Mouse (Mus musculus) liver, embryonic 16.5 days (tissue): ENCODE measurements around the gene Tdrd3. TPM values are rescaled to one million over a fixed set of nuclear protein-coding genes. Genes with fewer than 3 reads are reported as not detected.

Source experiments
- ATAC-seq: fragments of 200-750 bp; cut with Nextera tagmentation; 2 replicates; pipeline ENCODE4 v1.8.0; 2017; ENCODE audit warnings: low read depth, mild to moderate bottlenecking, moderate number of reproducible peaks, moderate library complexity
- H3K27ac ChIP-seq: fragments of 300-500 bp; sonication (generic); 2 replicates; pipeline ENCODE4 v1.5.1; 2014; ENCODE audit warnings: mild to moderate bottlenecking, low read length
- H3K27me3 ChIP-seq: fragments of 300-500 bp; sonication (generic); 2 replicates; pipeline ENCODE4 v1.6.1; 2014; ENCODE audit warnings: low read depth, low read length, mixed read lengths; ENCODE audit not compliant: control insufficient read depth, insufficient read depth
- H3K36me3 ChIP-seq: fragments of 300-500 bp; sonication (generic); 2 replicates; pipeline ENCODE4 v1.6.1; 2014; ENCODE audit warnings: mild to moderate bottlenecking; ENCODE audit not compliant: control insufficient read depth, insufficient read depth
- H3K4me1 ChIP-seq: fragments of 300-500 bp; sonication (generic); 2 replicates; pipeline ENCODE4 v1.6.1; 2014; ENCODE audit warnings: low read depth, low read length, mixed read lengths; ENCODE audit not compliant: control insufficient read depth
- H3K4me2 ChIP-seq: fragments of 300-500 bp; sonication (generic); 2 replicates; pipeline ENCODE4 v1.6.1; 2014; ENCODE audit warnings: low read depth, low read length, mixed read lengths
- H3K4me3 ChIP-seq: fragments of 300-500 bp; sonication (generic); 2 replicates; pipeline ENCODE4 v1.5.1; 2014; ENCODE audit warnings: low read depth, mild to moderate bottlenecking, low read length
- H3K9ac ChIP-seq: fragments of 300-500 bp; sonication (generic); 2 replicates; pipeline ENCODE4 v1.6.1; 2014; ENCODE audit warnings: low read depth, low read length
- H3K9me3 ChIP-seq: fragments of 300-500 bp; sonication (generic); replicated peaks from 2 replicates; pipeline ENCODE4 v1.6.1; 2016; ENCODE audit warnings: low read length; ENCODE audit not compliant: control insufficient read depth
- WGBS: fragments of 180-500 bp; shearing (Covaris S2); extraction: QIAGEN DNeasy Blood & Tissue Kit; methylation state at CpG from one replicate; pipeline ENCODE4 v1.1.7; 2014; ENCODE audit not compliant: insufficient replicate concordance; 5-methylcytosine and 5-hydroxymethylcytosine counted together
- polyA plus RNA-seq: library from polyadenylated mRNA; unstranded; fragments of >200 nt; fragmentation: Nextera tagmentation; extraction: Ambion mirVana; gene quantifications from 2 replicates; pipeline ENCODE4 v1.2.1, GENCODE M21; 2015

The Tdrd3 gene
- polyA plus RNA-seq, 1 experiment from 2014 or later, result 7.1 TPM

GRCm38 (mm10) chr14:87439721-87440120 lies 23.3 kb downstream of the Tdrd3 start:
- 2% methylated on average over 2 of the region's 2 CpGs for WGBS

DNA sequence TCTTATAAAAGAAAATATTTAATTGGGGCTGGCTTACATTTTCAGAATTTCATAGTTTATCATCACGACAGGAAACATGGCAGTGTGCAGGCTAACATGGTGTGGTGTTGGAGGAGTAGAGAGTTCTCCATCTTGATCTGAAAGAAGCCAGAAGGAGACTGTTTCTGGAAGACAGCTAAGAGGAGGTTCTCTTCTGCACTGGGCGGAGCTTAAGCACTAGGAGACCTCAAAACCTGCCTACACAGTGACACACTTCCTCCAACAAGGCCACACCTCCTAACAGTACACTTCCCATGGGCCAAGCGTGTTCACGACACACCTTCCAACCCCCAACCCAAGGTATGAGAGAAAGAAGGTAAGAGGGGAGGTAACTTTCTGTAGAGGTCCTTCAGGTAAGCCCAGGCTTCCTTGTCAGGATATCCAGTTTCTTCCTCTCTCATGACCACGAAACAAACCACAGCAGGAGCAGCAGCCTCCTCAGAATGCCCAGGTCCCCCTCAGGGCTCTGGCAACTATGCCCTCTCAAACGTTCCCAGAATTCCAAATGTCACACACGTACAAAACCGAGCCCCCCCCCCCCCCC lies 30.0 kb downstream of the Tdrd3 start:
- Histone ChIP-seq H3K4me3 (no peak overlapping the region), H3K27ac (no peak overlapping the region), H3K4me2 (no peak overlapping the region), H3K36me3 (no peaks in the 10 kb centered on the region), H3K9ac (no peak overlapping the region), H3K9me3 (no peaks in the 10 kb centered on the region), H3K27me3 (no peaks in the 10 kb centered on the region), H3K4me1 (no peaks in the 10 kb centered on the region)
- peak; percentile 16; the same call in 1 of the 2 replicates for ATAC-seq
- WGBS, result 51% methylated on average over 8 of the region's 8 CpGs

More at GRCm38 (mm10) chr14:87439721-87440120, 23.3 kb downstream of the Tdrd3 start:
- ATAC-seq, result no peak
- Histone ChIP-seq H3K4me2 (no peak overlapping the region), H3K4me3 (no peak overlapping the region), H3K4me1 (no peaks in the 10 kb centered on the region), H3K9ac (no peak overlapping the region), H3K36me3 (0 out of 2 replicates have a peak, but pooled peaks cover 3% of the 10 kb centered on the region), H3K27me3 (no peaks in the 10 kb centered on the region), H3K27ac (no peak overlapping the region), H3K9me3 (no peaks in the 10 kb centered on the region)

GRCm38 (mm10) chr14:87451645-87452443 lies 35.4 kb downstream of the Tdrd3 start:
- 0 out of 2 replicates have a peak, but pooled peaks have one; percentile 30 for ATAC-seq
- no peaks in the 10 kb centered on the region for H3K36me3 ChIP-seq
- H3K4me3 ChIP-seq, result no peak overlapping the region
- H3K9me3 ChIP-seq, result no peaks in the 10 kb centered on the region; the same call in 1 of the 2 replicates
- H3K9ac ChIP-seq, result no peak overlapping the region
- no peak overlapping the region for H3K27ac ChIP-seq
- H3K4me2 ChIP-seq, result no peak overlapping the region
- no peaks in the 10 kb centered on the region; the same call in 1 of the 2 replicates for H3K4me1 ChIP-seq
- WGBS, result 8% methylated on average over 7 of the region's 7 CpGs
- no peaks in the 10 kb centered on the region for H3K27me3 ChIP-seq

GRCm38 (mm10) chr14:87455630-87456175 lies 39.3 kb downstream of the Tdrd3 start:
- no peak for ATAC-seq
- no peaks in the 10 kb centered on the region for H3K27me3 ChIP-seq
- no peak overlapping the region for H3K4me2 ChIP-seq
- no peak overlapping the region for H3K9ac ChIP-seq
- no peaks in the 10 kb centered on the region; the same call in 1 of the 2 replicates for H3K4me1 ChIP-seq
- H3K27ac ChIP-seq, result no peak overlapping the region
- H3K36me3 ChIP-seq, result no peaks in the 10 kb centered on the region
- no peaks in the 10 kb centered on the region; the same call in 1 of the 2 replicates for H3K9me3 ChIP-seq
- H3K4me3 ChIP-seq, result no peak overlapping the region
- WGBS, result 82% methylated on average over 5 of the region's 5 CpGs

GRCm38 (mm10) chr14:87459777-87460176 lies 43.3 kb downstream of the Tdrd3 start:
- Histone ChIP-seq H3K36me3 (no peaks in the 10 kb centered on the region), H3K9ac (no peak overlapping the region), H3K4me3 (no peak overlapping the region), H3K27ac (no peak overlapping the region), H3K9me3 (no peaks in the 10 kb centered on the region), H3K27me3 (no peaks in the 10 kb centered on the region), H3K4me1 (no peaks in the 10 kb centered on the region), H3K4me2 (no peak overlapping the region)
- 60% methylated on average over 1 of the region's 1 CpGs for WGBS
- no peak for ATAC-seq

DNA sequence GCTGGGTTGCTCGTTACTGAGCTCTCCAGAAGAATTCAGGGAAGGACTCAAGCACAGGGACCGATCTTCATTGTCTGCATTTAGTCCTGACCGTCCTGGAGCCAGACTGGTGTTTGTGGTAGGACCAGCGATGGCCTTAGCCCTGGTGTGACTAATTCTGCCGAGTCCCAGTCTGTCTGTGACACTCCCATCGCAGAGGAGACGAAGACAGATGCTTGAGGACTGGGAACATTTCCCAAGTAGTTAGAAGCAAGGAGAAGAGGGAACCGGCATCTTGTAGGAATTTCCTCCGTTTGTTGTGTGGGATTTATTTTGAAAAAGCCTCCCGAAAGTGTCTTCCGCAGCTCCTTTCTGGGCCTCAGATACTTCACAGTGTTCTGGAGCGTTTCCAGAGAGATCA lies 45.1 kb downstream of the Tdrd3 start:
- no peak overlapping the region for H3K4me3 ChIP-seq
- ATAC-seq, result no peak
- no peak overlapping the region for H3K9ac ChIP-seq
- H3K9me3 ChIP-seq, result no peaks in the 10 kb centered on the region
- H3K27ac ChIP-seq, result no peak overlapping the region
- no peaks in the 10 kb centered on the region for H3K27me3 ChIP-seq
- no peak overlapping the region for H3K4me2 ChIP-seq
- H3K36me3 ChIP-seq, result no peaks in the 10 kb centered on the region
- H3K4me1 ChIP-seq, result no peaks in the 10 kb centered on the region
- 77% methylated on average over 12 of the region's 12 CpGs for WGBS

DNA sequence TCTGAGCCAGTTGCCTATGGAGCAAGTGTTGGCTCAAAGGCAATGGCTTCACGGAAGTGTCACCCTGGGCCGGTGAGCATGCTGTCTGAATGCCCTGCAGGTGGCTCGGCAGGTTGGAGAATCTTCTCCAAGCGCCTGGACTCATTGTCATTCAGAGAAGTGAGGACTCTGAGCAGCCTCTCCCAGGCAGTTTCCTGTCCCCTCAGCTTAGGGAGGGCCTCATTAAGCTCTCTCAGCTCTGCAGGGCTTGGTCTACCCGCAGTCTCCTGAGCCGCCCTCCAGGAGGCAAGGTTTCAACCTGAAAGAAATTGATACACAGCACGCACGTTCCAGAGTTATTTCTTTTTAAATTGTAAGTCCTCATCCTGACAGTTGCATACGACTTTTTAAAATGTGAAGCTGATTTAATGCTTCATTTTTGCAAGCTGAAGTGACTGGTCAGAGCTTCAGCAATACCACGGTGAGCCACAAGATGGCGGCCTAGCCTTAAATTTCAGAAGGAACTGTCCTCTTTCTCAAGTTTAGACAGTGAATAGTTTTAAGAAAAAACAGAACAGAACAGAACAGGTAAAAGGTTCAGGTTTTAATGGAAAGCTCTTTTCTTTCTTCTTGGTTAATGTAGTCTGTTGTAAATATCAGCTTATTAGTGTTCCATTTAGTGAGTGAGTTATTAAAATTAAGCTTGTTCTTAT lies 47.7 kb downstream of the Tdrd3 start:
- H3K9me3 ChIP-seq, result no peaks in the 10 kb centered on the region
- ATAC-seq, result no peak
- H3K9ac ChIP-seq, result no peak overlapping the region
- H3K27ac ChIP-seq, result no peak overlapping the region
- H3K27me3 ChIP-seq, result no peaks in the 10 kb centered on the region
- 16% methylated on average over 11 of the region's 11 CpGs for WGBS
- H3K36me3 ChIP-seq, result no peaks in the 10 kb centered on the region
- H3K4me3 ChIP-seq, result no peak overlapping the region
- no peaks in the 10 kb centered on the region for H3K4me1 ChIP-seq
- no peak overlapping the region for H3K4me2 ChIP-seq

GRCm38 (mm10) chr14:87464655-87465054 lies 48.2 kb downstream of the Tdrd3 start:
- no peak overlapping the region for H3K27ac ChIP-seq
- H3K4me3 ChIP-seq, result no peak overlapping the region
- no peak for ATAC-seq
- H3K4me2 ChIP-seq, result no peak overlapping the region
- H3K36me3 ChIP-seq, result no peaks in the 10 kb centered on the region
- H3K27me3 ChIP-seq, result no peaks in the 10 kb centered on the region
- H3K9me3 ChIP-seq, result no peaks in the 10 kb centered on the region
- H3K4me1 ChIP-seq, result no peaks in the 10 kb centered on the region
- H3K9ac ChIP-seq, result no peak overlapping the region
